23 mouse cellular contexts compared by ENCODE assay signal in genomic region chr7:89590039-89590438, GRCm38 (mm10). TPM values are rescaled to one million over a fixed set of nuclear protein-coding genes. Genes with fewer than 3 reads are reported as not detected.
DNase-seq lines count a peak whose midpoint lies in the region; ATAC-seq lines count a peak whose summit lies in the region.
"Had no signal": no experiment of that assay in that cellular context is flagged by ENCODE, and none has a peak within 500 bp of the region (broad histone marks: within the 10 kb centered on the region; RNA-seq: fewer than 3 reads in every experiment).

No protein-coding gene starts in this region.

- peaks cover 6% of the 10 kb centered on the region for H3K4me1 ChIP-seq in heart, embryonic 15.5 days (replicated peaks)
- no peaks in the 10 kb centered on the region for H3K4me1 ChIP-seq in midbrain, embryonic 15.5 days
- H3K4me1 ChIP-seq: embryonic facial prominence, embryonic 10.5 days; hindbrain, embryonic 13.5 days; kidney, embryonic 15.5 days; liver, embryonic 13.5 days; midbrain, embryonic 12.5 days had no signal

- no peak overlapping the region for H3K4me3 ChIP-seq in heart, embryonic 15.5 days
- no peak overlapping the region for H3K4me3 ChIP-seq in midbrain, embryonic 15.5 days
- H3K4me3 ChIP-seq: embryonic facial prominence, embryonic 10.5 days; hindbrain, embryonic 13.5 days; kidney, embryonic 15.5 days; liver, embryonic 13.5 days; midbrain, embryonic 12.5 days had no signal

- no peaks in the 10 kb centered on the region for H3K36me3 ChIP-seq in heart, embryonic 15.5 days
- H3K36me3 ChIP-seq in midbrain, embryonic 15.5 days (replicated peaks), result no peaks in the 10 kb centered on the region
- H3K36me3 ChIP-seq: embryonic facial prominence, embryonic 10.5 days; hindbrain, embryonic 13.5 days; kidney, embryonic 15.5 days; liver, embryonic 13.5 days; midbrain, embryonic 12.5 days had no signal

- 43% methylated on average over 5 of the region's 5 CpGs for WGBS in heart, embryonic 15.5 days
- 80% methylated on average over 5 of the region's 5 CpGs for WGBS in midbrain, embryonic 15.5 days

- ATAC-seq in heart, embryonic 15.5 days (replicated peaks; ENCODE audit: insufficient number of reproducible peaks, insufficient read depth, low FRiP score, low read depth), result 0 out of 2 replicates have a peak, but pooled peaks have one; percentile 27
- no peak for ATAC-seq in midbrain, embryonic 15.5 days (replicated peaks)

- H3K4me2 ChIP-seq in heart, embryonic 15.5 days, result no peak overlapping the region
- H3K4me2 ChIP-seq in midbrain, embryonic 15.5 days, result no peak overlapping the region
- H3K4me2 ChIP-seq: heart, embryonic 11.5 days; hindbrain, embryonic 13.5 days; kidney, embryonic 15.5 days; liver, embryonic 13.5 days; midbrain, embryonic 12.5 days had no signal

- no peaks in the 10 kb centered on the region for H3K9me3 ChIP-seq in heart, embryonic 15.5 days (replicated peaks)
- H3K9me3 ChIP-seq in midbrain, embryonic 15.5 days, result no peaks in the 10 kb centered on the region
- H3K9me3 ChIP-seq: embryonic facial prominence, embryonic 10.5 days; hindbrain, embryonic 13.5 days; kidney, embryonic 15.5 days; liver, embryonic 13.5 days; midbrain, embryonic 12.5 days had no signal

- no peak overlapping the region for H3K27ac ChIP-seq in heart, embryonic 15.5 days
- H3K27ac ChIP-seq in midbrain, embryonic 15.5 days, result no peak overlapping the region
- H3K27ac ChIP-seq: embryonic facial prominence, embryonic 10.5 days; hindbrain, embryonic 13.5 days; kidney, embryonic 15.5 days; liver, embryonic 13.5 days; midbrain, embryonic 12.5 days; stomach, postnatal 0 days had no signal

- H3K27me3 ChIP-seq in heart, embryonic 15.5 days, result no peaks in the 10 kb centered on the region
- no peaks in the 10 kb centered on the region for H3K27me3 ChIP-seq in midbrain, embryonic 15.5 days (replicated peaks)
- H3K27me3 ChIP-seq: hindbrain, embryonic 13.5 days; kidney, embryonic 15.5 days; liver, embryonic 13.5 days; midbrain, embryonic 12.5 days had no signal

- no peak overlapping the region for H3K9ac ChIP-seq in heart, embryonic 15.5 days
- H3K9ac ChIP-seq in midbrain, embryonic 15.5 days, result no peak overlapping the region
- H3K9ac ChIP-seq: hindbrain, embryonic 13.5 days; kidney, embryonic 15.5 days; liver, embryonic 13.5 days; midbrain, embryonic 12.5 days had no signal

- peak; percentile 16 to 23 for DNase-seq in frontal cortex, postnatal 36 days (ENCODE audit: low spot score in 2 of 2)
- no peak for DNase-seq in frontal cortex, postnatal 25 days (ENCODE audit: low spot score in 2 of 2)
- DNase-seq in heart, adult 9 months (ENCODE audit: low spot score in 2 of 2), result no peak
- peak; percentile 7 to 12 for DNase-seq in right cerebral cortex, adult 2 months (ENCODE audit: low spot score in 2 of 2)
- DNase-seq in right cerebral cortex, postnatal 14 days, result no peak
- DNase-seq: adrenal gland, adult 2 months; cerebellum, adult 11-12 months; cerebellum, postnatal 10 days; gastrocnemius, postnatal 36 days; heart, postnatal 14 days; kidney, adult 11 months; kidney, postnatal 4 days; liver, embryonic 13.5 days; lung, adult 2 months; lung, postnatal 14 days had no signal

RNA-seq across cellular contexts. Expression of gene Me3, which starts 42.2 kb away (rescaled TPM):
- 5.7 and 7.5 TPM in 2 replicates for polyA plus RNA-seq in heart, embryonic 15.5 days (2015; fragmentation: Nextera tagmentation; extraction: Ambion mirVana)
- 9.0 and 11.2 TPM in 2 replicates for polyA plus RNA-seq in midbrain, embryonic 15.5 days (2015; fragmentation: Nextera tagmentation; extraction: Ambion mirVana)

Comparison
In these comparisons a context has a peak if more than half of its experiments do, and no peak if none do; other contexts are left out.
1. DNase-seq: peak in frontal cortex, postnatal 36 days (2 of 2) and right cerebral cortex, adult 2 months (2 of 2); none in frontal cortex, postnatal 25 days (0 of 2), heart, adult 9 months (0 of 2) and right cerebral cortex, postnatal 14 days (single experiment).